Mouse (Mus musculus) CH12.LX (cell line): ENCODE results near the gene Iscu. TPM values are rescaled to one million over a fixed set of nuclear protein-coding genes. Genes with fewer than 3 reads are reported as not detected.

ENCODE experiments used
- DNase-seq: peaks from one replicate; pipeline ENCODE4 v3.0.0-alpha.2; 2013; ENCODE audit errors: extremely low read depth
- H3K27ac ChIP-seq: 2 replicates; pipeline ENCODE4 v1.5.1; 2012; ENCODE audit warnings: low read depth, mild to moderate bottlenecking, control low read depth, moderate library complexity; ENCODE audit not compliant: insufficient read depth
- H3K27me3 ChIP-seq: replicated peaks from 2 replicates; pipeline ENCODE3; 2012; ENCODE audit warnings: inconsistent platforms
- H3K36me3 ChIP-seq, 2 experiments: replicated peaks in 1 of 2; 2 replicates each; pipeline versions ENCODE3 to v1.6.1; 2012; ENCODE audit warnings: inconsistent platforms in 1 of 2, low read length in 1 of 2, mild to moderate bottlenecking in 1 of 2, mixed read lengths in 1 of 2, moderate library complexity in 1 of 2; ENCODE audit not compliant: control insufficient read depth in 1 of 2, insufficient read depth in 1 of 2
- H3K4me1 ChIP-seq, 2 experiments: 2 replicates each; pipeline ENCODE4 v1.6.1; 2012; ENCODE audit warnings: inconsistent platforms in 1 of 2, moderate library complexity in 1 of 2; ENCODE audit not compliant: insufficient read depth in 2 of 2, control insufficient read depth in 1 of 2
- H3K4me2 ChIP-seq: 2 replicates; pipeline ENCODE4 v1.6.1; 2012; ENCODE audit warnings: low read depth, mild to moderate bottlenecking, control low read depth; ENCODE audit not compliant: poor library complexity, insufficient read depth, severe bottlenecking
- H3K4me3 ChIP-seq, 3 experiments: fragments of 150-350 bp in 1 of 3; sonication (generic) in 1 of 3; replicated peaks in 1 of 3; 2 replicates each; pipeline versions ENCODE3 to v1.5.1; 2011 to 2012; ENCODE audit warnings: low read depth in 2 of 3, low read length in 2 of 3, mild to moderate bottlenecking in 2 of 3, moderate library complexity in 2 of 3, control low read depth in 1 of 3, improper control_type of control experiment in 1 of 3, inconsistent platforms in 1 of 3, mixed read lengths in 1 of 3; ENCODE audit not compliant: poor library complexity in 1 of 3
- H3K79me2 ChIP-seq: replicated peaks from 2 replicates; pipeline ENCODE4 v1.6.1; 2012; ENCODE audit warnings: mild to moderate bottlenecking, moderate library complexity; ENCODE audit not compliant: control insufficient read depth, poor library complexity, insufficient read depth, severe bottlenecking; ENCODE audit errors: extremely low read depth
- H3K9ac ChIP-seq: 2 replicates; pipeline ENCODE4 v1.6.1; 2012; ENCODE audit warnings: low read depth, mild to moderate bottlenecking, control low read depth, moderate library complexity; ENCODE audit not compliant: insufficient read depth
- H3K9me3 ChIP-seq: replicated peaks from 2 replicates; pipeline ENCODE3; 2012; ENCODE audit warnings: low read length, inconsistent platforms, mixed read lengths
- BHLHE40 ChIP-seq: IDR thresholded peaks from 2 replicates; pipeline ENCODE4 v1.6.1; 2011; ENCODE audit warnings: mild to moderate bottlenecking, low read depth, low read length, improper control_type of control experiment
- CHD2 ChIP-seq: IDR thresholded peaks from 2 replicates; pipeline ENCODE4 v1.6.1; 2011; ENCODE audit warnings: low read length, improper control_type of control experiment
- E2F4 ChIP-seq: IDR thresholded peaks from 2 replicates; pipeline ENCODE4 v1.6.1; 2011; ENCODE audit warnings: low read depth, low read length, improper control_type of control experiment; ENCODE audit not compliant: insufficient replicate concordance
- GABPA ChIP-seq: IDR thresholded peaks from 2 replicates; pipeline ENCODE4 v1.6.1; 2012; ENCODE audit warnings: low read depth, low read length, improper control_type of control experiment, inconsistent platforms; ENCODE audit not compliant: insufficient replicate concordance
- IRF4 ChIP-seq: IDR thresholded peaks from 2 replicates; pipeline ENCODE4 v1.6.1; 2014; ENCODE audit warnings: low read depth, mild to moderate bottlenecking, inconsistent platforms, low read length, improper control_type of control experiment
- JUN ChIP-seq: IDR thresholded peaks from 2 replicates; pipeline ENCODE4 v1.6.1; 2011; ENCODE audit warnings: low read depth, mild to moderate bottlenecking, low read length, improper control_type of control experiment, moderate library complexity; ENCODE audit not compliant: insufficient read depth
- JUND ChIP-seq: conservative IDR thresholded peaks from 2 replicates; pipeline ENCODE4 v1.6.1; 2011; ENCODE audit warnings: low read depth, low read length, improper control_type of control experiment
- KAT2A ChIP-seq: IDR thresholded peaks from 2 replicates; pipeline ENCODE4 v1.6.1; 2012; ENCODE audit warnings: low read length, improper control_type of control experiment, inconsistent platforms; ENCODE audit not compliant: insufficient replicate concordance
- MAZ ChIP-seq: IDR thresholded peaks from 2 replicates; pipeline ENCODE4 v1.6.1; 2012; ENCODE audit warnings: low read depth, mild to moderate bottlenecking, inconsistent platforms, low read length, improper control_type of control experiment, moderate library complexity
- MEF2A ChIP-seq: IDR thresholded peaks from 2 replicates; pipeline ENCODE4 v1.6.1; 2014; ENCODE audit warnings: low read depth, mild to moderate bottlenecking, inconsistent platforms, low read length, improper control_type of control experiment, borderline replicate concordance
- NRF1 ChIP-seq: IDR thresholded peaks from 2 replicates; pipeline ENCODE4 v1.6.1; 2014; ENCODE audit warnings: low read depth, mild to moderate bottlenecking, inconsistent platforms, low read length, improper control_type of control experiment, moderate library complexity
- POLR2A ChIP-seq: IDR thresholded peaks from 2 replicates; pipeline ENCODE4 v1.6.1; 2011; ENCODE audit warnings: low read depth, mild to moderate bottlenecking, improper control_type of control experiment, low read length
- RAD21 ChIP-seq: IDR thresholded peaks from 2 replicates; pipeline ENCODE4 v1.6.1; 2011; ENCODE audit warnings: low read depth, mild to moderate bottlenecking, low read length, improper control_type of control experiment, moderate library complexity
- RCOR1 ChIP-seq: conservative IDR thresholded peaks from 2 replicates; pipeline ENCODE4 v1.6.1; 2012; ENCODE audit warnings: low read depth, mild to moderate bottlenecking, inconsistent platforms, low read length, improper control_type of control experiment
- SIN3A ChIP-seq: IDR thresholded peaks from 2 replicates; pipeline ENCODE4 v1.6.1; 2012; ENCODE audit warnings: low read length, improper control_type of control experiment, inconsistent platforms
- SMC3 ChIP-seq: IDR thresholded peaks from 2 replicates; pipeline ENCODE4 v1.6.1; 2011; ENCODE audit warnings: low read depth, low read length, improper control_type of control experiment
- TBP ChIP-seq: conservative IDR thresholded peaks from 2 replicates; pipeline ENCODE4 v1.6.1; 2011; ENCODE audit warnings: low read depth, low read length, improper control_type of control experiment
- TCF12 ChIP-seq: IDR thresholded peaks from 2 replicates; pipeline ENCODE4 v1.6.1; 2014; ENCODE audit warnings: low read depth, mild to moderate bottlenecking, inconsistent platforms, low read length, improper control_type of control experiment
- USF1 ChIP-seq: IDR thresholded peaks from 2 replicates; pipeline ENCODE4 v1.6.1; 2014; ENCODE audit warnings: low read depth, mild to moderate bottlenecking, inconsistent platforms, low read length, improper control_type of control experiment
- ZC3H11A ChIP-seq: IDR thresholded peaks from 2 replicates; pipeline ENCODE4 v1.6.1; 2012; ENCODE audit warnings: low read depth, mild to moderate bottlenecking, inconsistent platforms, low read length, improper control_type of control experiment
- ZKSCAN1 ChIP-seq: IDR thresholded peaks from 2 replicates; pipeline ENCODE4 v1.6.1; 2012; ENCODE audit warnings: low read depth, inconsistent platforms, low read length, improper control_type of control experiment, borderline replicate concordance
- ZMIZ1 ChIP-seq: IDR thresholded peaks from 2 replicates; pipeline ENCODE4 v1.6.1; 2012; ENCODE audit warnings: low read depth, mild to moderate bottlenecking, inconsistent platforms, low read length, improper control_type of control experiment
- dilution Hi-C: fragments of 300-500 bp; cut with MboI; formaldehyde crosslinking; loops from 2 replicates; pipeline ENCODE4 v1.14.3; 2020; ENCODE audit warnings: low sequenced_read_pairs; ENCODE audit not compliant: extremely low pct_unique_long_range_greater_than_20kb, extremely low pct_ligation_motif_present
- in situ Hi-C: fragments of 300-500 bp; cut with MboI; formaldehyde crosslinking; loops from 3 replicates; pipeline ENCODE4 v1.14.3; 2019; ENCODE audit warnings: low sequenced_read_pairs, low pct_ligation_motif_present, low pct_unique_long_range_greater_than_20kb, mixed read lengths
- polyA plus RNA-seq: library from polyadenylated mRNA; unstranded; fragments of >175 nt; gene quantifications from 2 replicates; pipeline ENCODE4 v1.2.1, GENCODE M21; 2012; ENCODE audit warnings: low read depth; ENCODE audit not compliant: insufficient read length
- total RNA-seq, 2 experiments: library from RNA; depleted of rRNA; stranded (reverse); fragments of 300-350 nt in 1 of 2; fragments of >200 nt in 1 of 2; gene quantifications; 2 replicates each; pipeline ENCODE4 v1.2.3; 2012 to 2014

Iscu gene
- total and polyA plus RNA-seq, 3 experiments: 72.1 to 86.7 (median 79.3) TPM

DNA sequence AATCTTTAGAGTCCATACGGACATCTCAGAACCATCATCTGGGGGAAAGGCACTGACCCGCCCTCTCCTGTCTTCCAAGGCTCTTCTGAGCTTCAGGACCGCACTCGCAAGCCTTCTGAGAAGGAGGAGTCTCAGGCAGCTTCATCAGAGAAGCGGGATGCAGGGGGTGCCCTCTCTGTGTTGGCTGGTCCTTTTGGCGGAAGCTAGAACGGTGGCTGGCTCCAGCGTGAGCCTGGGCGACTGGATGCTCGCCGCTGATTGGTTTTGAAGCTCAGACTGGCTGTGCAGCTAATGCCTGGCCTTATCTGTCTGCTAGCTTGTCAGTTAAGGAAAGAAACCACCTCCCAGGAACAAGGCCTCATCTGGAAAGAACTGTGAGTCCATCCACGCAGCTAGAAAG is 45.3 kb upstream of the Iscu start:
- peaks cover 63% of the 10 kb centered on the region for H3K27me3 ChIP-seq
- no peak overlapping the region for H3K27ac ChIP-seq
- H3K79me2 ChIP-seq: no peaks in the 10 kb centered on the region
- H3K4me1 ChIP-seq: peaks cover 3 to 7% of the 10 kb centered on the region in 2 experiments; a peak in 3 of 4 replicates
- in situ Hi-C loops (loop anchor here (5.0 kb wide), 1 partner anchor 255 kb away; no protein-coding TSS in a partner anchor), dilution Hi-C loops (no loop called here)
- peaks cover 9% of the 10 kb centered on the region for H3K9me3 ChIP-seq
- H3K4me2 ChIP-seq: no peak overlapping the region
- TF ChIP-seq USF1 (no peak), ZKSCAN1 (no peak), RAD21 (no peak), CHD2 (no peak), IRF4 (no peak)
- H3K9ac ChIP-seq: no peak overlapping the region
- H3K4me3 ChIP-seq: no peak overlapping the region
- DNase-seq: no peak
- H3K36me3 ChIP-seq: no peaks in the 10 kb centered on the region

DNA sequence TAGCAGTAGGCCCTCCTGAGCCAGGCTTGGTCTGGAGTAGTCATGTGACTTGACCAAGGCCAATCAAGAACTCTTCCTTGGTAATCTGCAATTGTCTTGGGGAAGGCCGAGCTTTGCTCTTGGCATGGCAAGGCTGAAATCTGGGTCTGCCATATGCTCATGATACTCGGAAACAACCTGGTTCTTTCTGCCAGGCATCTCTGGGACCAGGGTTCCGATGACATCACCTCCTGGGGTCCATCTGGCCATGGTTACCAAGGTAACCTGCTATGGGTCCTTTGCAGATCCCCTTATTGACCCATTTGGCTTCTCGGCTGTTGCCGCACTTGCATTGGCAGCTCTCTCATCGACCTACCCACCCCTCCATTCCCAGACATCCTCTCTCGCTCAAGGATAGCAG is 44.5 kb upstream of the Iscu start:
- no peak for TF ChIP-seq KAT2A
- no peak for TF ChIP-seq POLR2A
- no peak for TF ChIP-seq JUND
- TF ChIP-seq MEF2A: no peak
- TF ChIP-seq ZC3H11A: no peak
- no peak for TF ChIP-seq MAZ
- no peak for TF ChIP-seq JUN
- TF ChIP-seq ZMIZ1: no peak
- TF ChIP-seq SIN3A: no peak
- no peak for TF ChIP-seq RCOR1
- no peak for TF ChIP-seq TCF12
- TF ChIP-seq E2F4: no peak
- TF ChIP-seq BHLHE40: no peak
- TF ChIP-seq SMC3: no peak
- TF ChIP-seq NRF1: no peak
- no peak for TF ChIP-seq TBP
- no peak for TF ChIP-seq GABPA
- Histone ChIP-seq H3K27ac (no peak overlapping the region), H3K79me2 (no peaks in the 10 kb centered on the region), H3K27me3 (peaks cover 69% of the 10 kb centered on the region), H3K4me2 (no peak overlapping the region), H3K4me1 (peaks cover 3 to 7% of the 10 kb centered on the region in 2 experiments; a peak in 3 of 4 replicates), H3K9me3 (peaks cover 5% of the 10 kb centered on the region), H3K9ac (no peak overlapping the region), H3K36me3 (no peaks in the 10 kb centered on the region), H3K4me3 (no peak overlapping the region)
- in situ Hi-C loops: loop anchor here (5.0 kb wide), 1 partner anchor 256 kb away; no protein-coding TSS in a partner anchor
- dilution Hi-C loops: no loop called here
- DNase-seq: no peak
